Mouse (Mus musculus): ENCODE results near the gene Pin4.

DNA sequence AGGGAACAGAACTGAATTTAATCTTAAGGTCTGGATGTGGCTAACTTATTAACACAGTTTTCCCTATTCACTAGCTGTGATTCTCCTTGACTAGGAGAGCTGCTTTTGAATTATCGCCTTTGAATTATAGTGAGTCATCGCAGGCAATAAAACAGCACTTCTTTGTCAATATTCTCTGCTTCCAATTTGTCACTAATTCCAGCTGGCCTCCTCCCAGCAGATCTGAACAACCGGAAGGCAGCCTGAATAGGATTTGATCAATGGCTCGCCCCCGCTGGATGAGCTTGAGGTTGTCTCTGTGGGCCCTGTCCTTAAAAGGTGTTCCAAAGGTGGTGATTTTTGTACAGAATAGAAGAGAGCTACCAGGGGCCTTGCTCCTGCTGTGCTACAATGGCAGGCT is 47.3 kb downstream of the Pin4 start:
- no peak for TF ChIP-seq CTCF (IDR thresholded peaks at IDR 0.05; ENCODE audit: low read depth, low read length)
- TF ChIP-seq GATA1 (IDR thresholded peaks at IDR 0.05; ENCODE audit: borderline replicate concordance, low read length): no peak
- no peak for TF ChIP-seq GATA2 (IDR thresholded peaks at IDR 0.05; ENCODE audit: borderline replicate concordance, low read depth, low read length)
- TF ChIP-seq TAL1 (conservative IDR thresholded peaks at IDR 0.05; ENCODE audit: low read depth, low read length): no peak

Measured in G1E (cell line).